15 mouse cellular contexts compared by ENCODE assay signal in genomic region chr13:111745216-111745615, GRCm38 (mm10).
A peak's percentile ranks its signal among the peaks of the same experiment; 100 is the strongest.
DNase-seq lines count a peak whose midpoint lies in the region; ATAC-seq and TF ChIP-seq lines count a peak whose summit lies in the region.
"Had no signal": no experiment of that assay in that cellular context is flagged by ENCODE, and none has a peak within 500 bp of the region (broad histone marks: within the 10 kb centered on the region; RNA-seq: fewer than 3 reads in every experiment).

No protein-coding gene starts in this region.

- H3K4me1 ChIP-seq in kidney, postnatal 0 days (replicated peaks; ENCODE audit: insufficient read depth, low read length): no peaks in the 10 kb centered on the region
- H3K4me1 ChIP-seq in kidney, adult 2 months (ENCODE audit: control insufficient read depth, insufficient read depth, low read length): no peaks in the 10 kb centered on the region
- H3K4me1 ChIP-seq: embryonic facial prominence, embryonic 13.5 days; forebrain, embryonic 12.5 days; lung, embryonic 15.5 days; midbrain, embryonic 10.5 days had no signal

- H3K9ac ChIP-seq in kidney, postnatal 0 days (ENCODE audit: low read depth, low read length): no peak overlapping the region
- H3K9ac ChIP-seq: embryonic facial prominence, embryonic 13.5 days; forebrain, embryonic 12.5 days; lung, embryonic 15.5 days had no signal

- H3K27ac ChIP-seq in kidney, postnatal 0 days: no peak overlapping the region
- H3K27ac ChIP-seq in kidney, adult 2 months (ENCODE audit: insufficient read depth, low read depth, low read length): no peak overlapping the region
- H3K27ac ChIP-seq: embryonic facial prominence, embryonic 13.5 days; forebrain, embryonic 12.5 days; lung, embryonic 15.5 days; midbrain, embryonic 10.5 days had no signal

- no peaks in the 10 kb centered on the region for H3K27me3 ChIP-seq in kidney, postnatal 0 days (ENCODE audit: insufficient read depth, low read length)
- H3K27me3 ChIP-seq in kidney, adult 2 months (replicated peaks; ENCODE audit: control insufficient read depth, insufficient read depth, low read length): no peaks in the 10 kb centered on the region
- H3K27me3 ChIP-seq: embryonic facial prominence, embryonic 13.5 days; forebrain, embryonic 12.5 days; lung, embryonic 15.5 days had no signal

- H3K4me3 ChIP-seq in kidney, postnatal 0 days (replicated peaks; ENCODE audit: low read depth, low read length): no peak overlapping the region
- no peak overlapping the region for H3K4me3 ChIP-seq in kidney, adult 2 months (ENCODE audit: insufficient read depth, low read depth, low read length)
- H3K4me3 ChIP-seq: embryonic facial prominence, embryonic 13.5 days; forebrain, embryonic 12.5 days; lung, embryonic 15.5 days; midbrain, embryonic 10.5 days had no signal

- DNase-seq in kidney, postnatal 0 days (ENCODE audit: low spot score): no peak
- no peak for DNase-seq in kidney, adult 2 months
- peak; percentile 26 to 30 for DNase-seq in thymus, postnatal 10 days (ENCODE audit: low spot score in 2 of 2)
- DNase-seq in thymus, adult 18-20 months: no peak
- DNase-seq in cerebellum, postnatal 25 days: peak; percentile 48 to 59
- DNase-seq in frontal cortex, postnatal 14 days (ENCODE audit: low spot score in 2 of 2): no peak
- no peak for DNase-seq in gastrocnemius, postnatal 25 days
- DNase-seq: heart, postnatal 14 days; kidney, postnatal 25 days had no signal

- peaks cover 23% of the 10 kb centered on the region for H3K36me3 ChIP-seq in kidney, postnatal 0 days (ENCODE audit: insufficient read depth, low read length)
- H3K36me3 ChIP-seq in kidney, adult 2 months (ENCODE audit: control insufficient read depth, insufficient read depth, low read length): peaks cover 3% of the 10 kb centered on the region

- 58% methylated on average over 7 of the region's 7 CpGs for WGBS in kidney, postnatal 0 days
- WGBS in kidney, adult 2 months: 56% methylated on average over 7 of the region's 7 CpGs

- 0 out of 2 replicates have a peak, but pooled peaks have one; percentile 36 for ATAC-seq in kidney, postnatal 0 days (replicated peaks; ENCODE audit: low FRiP score, low read depth)
- ATAC-seq: CD4-positive, CD25-positive, alpha-beta regulatory T cell, adult 4 months; intestine, postnatal 0 days had no signal

- no peak for TF ChIP-seq CTCF in kidney, postnatal 0 days (IDR thresholded peaks at IDR 0.05; ENCODE audit: low read depth)
- no peak for TF ChIP-seq CTCF in kidney, adult 2 months (conservative IDR thresholded peaks at IDR 0.05; ENCODE audit: insufficient read depth, insufficient read length, low read depth, low read length)

- no peak for TF ChIP-seq POLR2A in kidney, adult 2 months (IDR thresholded peaks at IDR 0.05; ENCODE audit: low read depth, low read length)

- H3K9me3 ChIP-seq in kidney, postnatal 0 days (replicated peaks; ENCODE audit: low read length): no peaks in the 10 kb centered on the region
- H3K9me3 ChIP-seq: embryonic facial prominence, embryonic 13.5 days; forebrain, embryonic 12.5 days; lung, embryonic 15.5 days; midbrain, embryonic 10.5 days had no signal

- no peak overlapping the region for H3K4me2 ChIP-seq in kidney, postnatal 0 days (ENCODE audit: low read length)
- H3K4me2 ChIP-seq: embryonic facial prominence, embryonic 13.5 days; forebrain, embryonic 12.5 days; lung, embryonic 15.5 days had no signal

Comparison
In these comparisons a context has a peak if more than half of its experiments do, and no peak if none do; other contexts are left out.
1. DNase-seq: peak in thymus, postnatal 10 days (2 of 2) and cerebellum, postnatal 25 days (2 of 2); none in kidney, postnatal 0 days (single experiment), kidney, adult 2 months (single experiment), thymus, adult 18-20 months (0 of 2), frontal cortex, postnatal 14 days (0 of 2) and gastrocnemius, postnatal 25 days (single experiment).